Mouse (Mus musculus): ENCODE data around the gene Rbks.

DNA sequence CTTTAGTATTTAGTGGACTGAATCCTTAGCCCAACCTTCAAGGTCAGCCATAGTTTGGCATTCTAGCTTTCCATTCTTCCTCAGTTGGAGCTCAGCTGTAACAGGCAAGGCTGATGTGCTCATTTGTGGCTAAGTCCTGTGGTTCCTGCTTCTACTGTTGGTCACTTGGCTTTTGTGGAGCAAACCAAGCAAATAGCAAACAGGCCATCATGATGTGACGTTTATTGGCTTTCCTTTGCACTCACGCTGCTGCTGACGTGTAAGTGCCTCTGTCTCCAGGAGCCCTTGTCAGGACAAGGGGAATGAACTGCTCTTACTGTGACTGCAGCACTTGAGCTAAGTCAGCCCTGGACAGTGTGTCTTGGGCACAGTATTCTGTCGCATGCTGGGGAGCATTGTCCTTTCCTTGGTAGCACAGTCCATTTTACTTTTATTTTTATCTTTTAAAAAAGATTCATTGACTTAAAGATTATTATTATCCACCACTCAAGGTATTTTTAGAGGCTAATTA, 45.1 kb upstream of the Rbks start:
- TF ChIP-seq CTCF (IDR thresholded peaks at IDR 0.05) (no peak), POLR2A (IDR thresholded peaks at IDR 0.05; ENCODE audit: insufficient read depth, low read depth, low read length) (no peak), EP300 (IDR thresholded peaks at IDR 0.05; ENCODE audit: insufficient read depth, low read depth, low read length) (no peak)

Measured in heart, adult 2 months (tissue).